Mouse (Mus musculus) testis, adult 2 months (tissue): ENCODE results near the gene 9130213A22Rik. TPM values are rescaled to one million over a fixed set of nuclear protein-coding genes. Genes with fewer than 3 reads are reported as not detected.
A peak's percentile ranks its signal among the peaks of the same experiment; 100 is the strongest.

Experiments used
- H3K27ac ChIP-seq: fragments of 200-500 bp; 2 replicates; pipeline ENCODE4 v1.5.1; 2012; ENCODE audit warnings: low read depth, low read length; ENCODE audit not compliant: control insufficient read depth, insufficient read depth
- H3K27me3 ChIP-seq: fragments of 200-500 bp; 2 replicates; pipeline ENCODE4 v1.6.1; 2012; ENCODE audit warnings: mild to moderate bottlenecking, low read length, moderate library complexity; ENCODE audit not compliant: control insufficient read depth, insufficient read depth
- H3K36me3 ChIP-seq: fragments of 200-500 bp; 2 replicates; pipeline ENCODE4 v1.6.1; 2012; ENCODE audit warnings: mild to moderate bottlenecking, low read length; ENCODE audit not compliant: control insufficient read depth, insufficient read depth
- H3K4me1 ChIP-seq: fragments of 200-500 bp; 2 replicates; pipeline ENCODE4 v1.6.1; 2012; ENCODE audit warnings: low read length; ENCODE audit not compliant: control insufficient read depth, insufficient read depth
- H3K4me3 ChIP-seq: fragments of 200-500 bp; 2 replicates; pipeline ENCODE4 v1.5.1; 2012; ENCODE audit warnings: low read depth, mild to moderate bottlenecking, low read length, moderate library complexity, mixed read lengths; ENCODE audit not compliant: control insufficient read depth
- CTCF ChIP-seq: fragments of 200-500 bp; IDR thresholded peaks from 2 replicates; pipeline ENCODE4 v1.5.1; 2012; ENCODE audit warnings: low read depth, mild to moderate bottlenecking, inconsistent platforms, low read length, moderate library complexity; ENCODE audit not compliant: control insufficient read depth, insufficient read depth, insufficient replicate concordance
- POLR2A ChIP-seq: fragments of 200-500 bp; IDR thresholded peaks from 2 replicates; pipeline ENCODE4 v1.6.1; 2012; ENCODE audit warnings: low read depth, mild to moderate bottlenecking, inconsistent platforms, low read length, moderate library complexity; ENCODE audit not compliant: control insufficient read depth
- polyA plus RNA-seq: library from polyadenylated mRNA; depleted of rRNA; stranded (reverse); fragments of >200 nt; gene quantifications from 2 replicates; pipeline ENCODE4 v1.2.3, GENCODE M21; 2012

Gene 9130213A22Rik
- polyA plus RNA-seq, 1 experiment = 0.28 TPM

GRCm38 (mm10) chr11:69105227-69105626 is 17.2 kb downstream of the 9130213A22Rik start:
- H3K4me1 ChIP-seq = peaks cover 4% of the 10 kb centered on the region
- no peaks in the 10 kb centered on the region for H3K27me3 ChIP-seq
- peaks cover 8% of the 10 kb centered on the region for H3K36me3 ChIP-seq
- H3K4me3 ChIP-seq = peak overlapping the region; percentile 62
- TF ChIP-seq POLR2A = no peak
- no peak for TF ChIP-seq CTCF
- no peak overlapping the region for H3K27ac ChIP-seq

GRCm38 (mm10) chr11:69104487-69104886 is 17.9 kb downstream of the 9130213A22Rik start:
- Histone ChIP-seq H3K27me3 (no peaks in the 10 kb centered on the region), H3K4me1 (peaks cover 6% of the 10 kb centered on the region), H3K4me3 (no peak overlapping the region), H3K27ac (no peak overlapping the region), H3K36me3 (peaks cover 8% of the 10 kb centered on the region)
- TF ChIP-seq CTCF (no peak), POLR2A (no peak)

GRCm38 (mm10) chr11:69103531-69104435 is 18.6 kb downstream of the 9130213A22Rik start:
- H3K36me3 ChIP-seq = peaks cover 6% of the 10 kb centered on the region
- TF ChIP-seq POLR2A = no peak
- TF ChIP-seq CTCF = no peak
- H3K27ac ChIP-seq = no peak overlapping the region
- peaks cover 4% of the 10 kb centered on the region for H3K4me1 ChIP-seq
- H3K27me3 ChIP-seq = no peaks in the 10 kb centered on the region
- H3K4me3 ChIP-seq = no peak overlapping the region

GRCm38 (mm10) chr11:69103121-69103520 is 19.3 kb downstream of the 9130213A22Rik start:
- TF ChIP-seq CTCF = no peak
- no peak for TF ChIP-seq POLR2A
- no peak overlapping the region for H3K27ac ChIP-seq
- H3K27me3 ChIP-seq = no peaks in the 10 kb centered on the region
- no peak overlapping the region for H3K4me3 ChIP-seq
- H3K4me1 ChIP-seq = peaks cover 8% of the 10 kb centered on the region
- H3K36me3 ChIP-seq = peaks cover 6% of the 10 kb centered on the region

GRCm38 (mm10) chr11:69102403-69102725 is 20.0 kb downstream of the 9130213A22Rik start:
- Histone ChIP-seq H3K4me3 (no peak overlapping the region), H3K36me3 (peaks cover 6% of the 10 kb centered on the region), H3K27ac (no peak overlapping the region), H3K4me1 (peaks cover 16% of the 10 kb centered on the region), H3K27me3 (no peaks in the 10 kb centered on the region)
- TF ChIP-seq CTCF = no peak
- no peak for TF ChIP-seq POLR2A

GRCm38 (mm10) chr11:69101604-69102402 is 20.6 kb downstream of the 9130213A22Rik start:
- no peak for TF ChIP-seq CTCF
- no peak for TF ChIP-seq POLR2A
- H3K4me3 ChIP-seq = peak overlapping the region; percentile 5; the same call in 1 of the 2 replicates

GRCm38 (mm10) chr11:69100639-69101360 is 21.6 kb downstream of the 9130213A22Rik start:
- TF ChIP-seq POLR2A = no peak
- Histone ChIP-seq H3K4me1 (peaks cover 27% of the 10 kb centered on the region), H3K36me3 (peaks cover 6% of the 10 kb centered on the region), H3K4me3 (peak overlapping the region; percentile 99), H3K27ac (peak overlapping the region; percentile 20), H3K27me3 (no peaks in the 10 kb centered on the region)

More at GRCm38 (mm10) chr11:69101604-69102402, 20.6 kb downstream of the 9130213A22Rik start:
- Histone ChIP-seq H3K4me1 (peaks cover 22% of the 10 kb centered on the region), H3K36me3 (peaks cover 6% of the 10 kb centered on the region), H3K27me3 (no peaks in the 10 kb centered on the region), H3K27ac (no peak overlapping the region)
